Mouse (Mus musculus) CH12.LX (cell line): ENCODE data around the gene Spic. TPM values are rescaled to one million over a fixed set of nuclear protein-coding genes. Genes with fewer than 3 reads are reported as not detected.
A peak's percentile ranks its signal among the peaks of the same experiment; 100 is the strongest.

Experiments used
- DNase-seq: peaks from one replicate; pipeline ENCODE4 v3.0.0-alpha.2; 2013; ENCODE audit errors: extremely low read depth
- H3K27ac ChIP-seq: 2 replicates; pipeline ENCODE4 v1.5.1; 2012; ENCODE audit warnings: low read depth, mild to moderate bottlenecking, control low read depth, moderate library complexity; ENCODE audit not compliant: insufficient read depth
- H3K27me3 ChIP-seq: replicated peaks from 2 replicates; pipeline ENCODE3; 2012; ENCODE audit warnings: inconsistent platforms
- H3K36me3 ChIP-seq, 2 experiments: replicated peaks in 1 of 2; 2 replicates each; pipeline versions ENCODE3 to v1.6.1; 2012; ENCODE audit warnings: inconsistent platforms in 1 of 2, low read length in 1 of 2, mild to moderate bottlenecking in 1 of 2, mixed read lengths in 1 of 2, moderate library complexity in 1 of 2; ENCODE audit not compliant: control insufficient read depth in 1 of 2, insufficient read depth in 1 of 2
- H3K4me1 ChIP-seq, 2 experiments: 2 replicates each; pipeline ENCODE4 v1.6.1; 2012; ENCODE audit warnings: inconsistent platforms in 1 of 2, moderate library complexity in 1 of 2; ENCODE audit not compliant: insufficient read depth in 2 of 2, control insufficient read depth in 1 of 2
- H3K4me2 ChIP-seq: 2 replicates; pipeline ENCODE4 v1.6.1; 2012; ENCODE audit warnings: low read depth, mild to moderate bottlenecking, control low read depth; ENCODE audit not compliant: poor library complexity, insufficient read depth, severe bottlenecking
- H3K4me3 ChIP-seq, 3 experiments: fragments of 150-350 bp in 1 of 3; sonication (generic) in 1 of 3; replicated peaks in 1 of 3; 2 replicates each; pipeline versions ENCODE3 to v1.5.1; 2011 to 2012; ENCODE audit warnings: low read depth in 2 of 3, low read length in 2 of 3, mild to moderate bottlenecking in 2 of 3, moderate library complexity in 2 of 3, control low read depth in 1 of 3, improper control_type of control experiment in 1 of 3, inconsistent platforms in 1 of 3, mixed read lengths in 1 of 3; ENCODE audit not compliant: poor library complexity in 1 of 3
- H3K79me2 ChIP-seq: replicated peaks from 2 replicates; pipeline ENCODE4 v1.6.1; 2012; ENCODE audit warnings: mild to moderate bottlenecking, moderate library complexity; ENCODE audit not compliant: control insufficient read depth, poor library complexity, insufficient read depth, severe bottlenecking; ENCODE audit errors: extremely low read depth
- H3K9ac ChIP-seq: 2 replicates; pipeline ENCODE4 v1.6.1; 2012; ENCODE audit warnings: low read depth, mild to moderate bottlenecking, control low read depth, moderate library complexity; ENCODE audit not compliant: insufficient read depth
- H3K9me3 ChIP-seq: replicated peaks from 2 replicates; pipeline ENCODE3; 2012; ENCODE audit warnings: low read length, inconsistent platforms, mixed read lengths
- BHLHE40 ChIP-seq: IDR thresholded peaks from 2 replicates; pipeline ENCODE4 v1.6.1; 2011; ENCODE audit warnings: mild to moderate bottlenecking, low read depth, low read length, improper control_type of control experiment
- CHD2 ChIP-seq: IDR thresholded peaks from 2 replicates; pipeline ENCODE4 v1.6.1; 2011; ENCODE audit warnings: low read length, improper control_type of control experiment
- CTCF ChIP-seq, 2 experiments: IDR thresholded peaks in 1 of 2; conservative IDR thresholded peaks in 1 of 2; 2 replicates each; pipeline ENCODE4 v1.5.1; 2011 to 2012; ENCODE audit warnings: low read depth in 2 of 2, low read length in 2 of 2, improper control_type of control experiment in 1 of 2, inconsistent platforms in 1 of 2, mild to moderate bottlenecking in 1 of 2, moderate library complexity in 1 of 2
- EP300 ChIP-seq: IDR thresholded peaks from 2 replicates; pipeline ENCODE4 v1.6.1; 2011; ENCODE audit warnings: low read length, improper control_type of control experiment
- ETS1 ChIP-seq: conservative IDR thresholded peaks from 2 replicates; pipeline ENCODE4 v1.6.1; 2012; ENCODE audit warnings: low read depth, mild to moderate bottlenecking, inconsistent platforms, low read length, improper control_type of control experiment, moderate library complexity
- GABPA ChIP-seq: IDR thresholded peaks from 2 replicates; pipeline ENCODE4 v1.6.1; 2012; ENCODE audit warnings: low read depth, low read length, improper control_type of control experiment, inconsistent platforms; ENCODE audit not compliant: insufficient replicate concordance
- IRF4 ChIP-seq: IDR thresholded peaks from 2 replicates; pipeline ENCODE4 v1.6.1; 2014; ENCODE audit warnings: low read depth, mild to moderate bottlenecking, inconsistent platforms, low read length, improper control_type of control experiment
- JUN ChIP-seq: IDR thresholded peaks from 2 replicates; pipeline ENCODE4 v1.6.1; 2011; ENCODE audit warnings: low read depth, mild to moderate bottlenecking, low read length, improper control_type of control experiment, moderate library complexity; ENCODE audit not compliant: insufficient read depth
- KAT2A ChIP-seq: IDR thresholded peaks from 2 replicates; pipeline ENCODE4 v1.6.1; 2012; ENCODE audit warnings: low read length, improper control_type of control experiment, inconsistent platforms; ENCODE audit not compliant: insufficient replicate concordance
- MAFK ChIP-seq: IDR thresholded peaks from 2 replicates; pipeline ENCODE4 v1.6.1; 2011; ENCODE audit warnings: low read length, improper control_type of control experiment; ENCODE audit not compliant: insufficient replicate concordance
- MYC ChIP-seq: IDR thresholded peaks from 2 replicates; pipeline ENCODE4 v1.6.1; 2011; ENCODE audit warnings: low read depth, mild to moderate bottlenecking, improper control_type of control experiment, low read length
- NRF1 ChIP-seq: IDR thresholded peaks from 2 replicates; pipeline ENCODE4 v1.6.1; 2014; ENCODE audit warnings: low read depth, mild to moderate bottlenecking, inconsistent platforms, low read length, improper control_type of control experiment, moderate library complexity
- SIN3A ChIP-seq: IDR thresholded peaks from 2 replicates; pipeline ENCODE4 v1.6.1; 2012; ENCODE audit warnings: low read length, improper control_type of control experiment, inconsistent platforms
- SMC3 ChIP-seq: IDR thresholded peaks from 2 replicates; pipeline ENCODE4 v1.6.1; 2011; ENCODE audit warnings: low read depth, low read length, improper control_type of control experiment
- TCF12 ChIP-seq: IDR thresholded peaks from 2 replicates; pipeline ENCODE4 v1.6.1; 2014; ENCODE audit warnings: low read depth, mild to moderate bottlenecking, inconsistent platforms, low read length, improper control_type of control experiment
- UBTF ChIP-seq: IDR thresholded peaks from 2 replicates; pipeline ENCODE4 v1.6.1; 2012; ENCODE audit warnings: low read depth, mild to moderate bottlenecking, inconsistent platforms, low read length, improper control_type of control experiment, moderate library complexity
- USF1 ChIP-seq: IDR thresholded peaks from 2 replicates; pipeline ENCODE4 v1.6.1; 2014; ENCODE audit warnings: low read depth, mild to moderate bottlenecking, inconsistent platforms, low read length, improper control_type of control experiment
- USF2 ChIP-seq: conservative IDR thresholded peaks from 2 replicates; pipeline ENCODE4 v1.6.1; 2011; ENCODE audit warnings: low read depth, low read length, improper control_type of control experiment
- ZC3H11A ChIP-seq: IDR thresholded peaks from 2 replicates; pipeline ENCODE4 v1.6.1; 2012; ENCODE audit warnings: low read depth, mild to moderate bottlenecking, inconsistent platforms, low read length, improper control_type of control experiment
- ZKSCAN1 ChIP-seq: IDR thresholded peaks from 2 replicates; pipeline ENCODE4 v1.6.1; 2012; ENCODE audit warnings: low read depth, inconsistent platforms, low read length, improper control_type of control experiment, borderline replicate concordance
- ZMIZ1 ChIP-seq: IDR thresholded peaks from 2 replicates; pipeline ENCODE4 v1.6.1; 2012; ENCODE audit warnings: low read depth, mild to moderate bottlenecking, inconsistent platforms, low read length, improper control_type of control experiment
- ZNF384 ChIP-seq: IDR thresholded peaks from 2 replicates; pipeline ENCODE4 v1.6.1; 2012; ENCODE audit warnings: low read depth, low read length, improper control_type of control experiment, inconsistent platforms
- dilution Hi-C: fragments of 300-500 bp; cut with MboI; formaldehyde crosslinking; loops from 2 replicates; pipeline ENCODE4 v1.14.3; 2020; ENCODE audit warnings: low sequenced_read_pairs; ENCODE audit not compliant: extremely low pct_unique_long_range_greater_than_20kb, extremely low pct_ligation_motif_present
- in situ Hi-C: fragments of 300-500 bp; cut with MboI; formaldehyde crosslinking; loops from 3 replicates; pipeline ENCODE4 v1.14.3; 2019; ENCODE audit warnings: low sequenced_read_pairs, low pct_ligation_motif_present, low pct_unique_long_range_greater_than_20kb, mixed read lengths
- polyA plus RNA-seq: library from polyadenylated mRNA; unstranded; fragments of >175 nt; gene quantifications from 2 replicates; pipeline ENCODE4 v1.2.1, GENCODE M21; 2012; ENCODE audit warnings: low read depth; ENCODE audit not compliant: insufficient read length
- total RNA-seq, 2 experiments: library from RNA; depleted of rRNA; stranded (reverse); fragments of 300-350 nt in 1 of 2; fragments of >200 nt in 1 of 2; gene quantifications; 2 replicates each; pipeline ENCODE4 v1.2.3; 2012 to 2014

The Spic gene
- total and polyA plus RNA-seq, 3 experiments = 0.13 to 1.3 (median 1.2) TPM

GRCm38 (mm10) chr10:88715621-88716020 is 30.8 kb upstream of the Spic start:
- Histone ChIP-seq H3K36me3 (no peaks in the 10 kb centered on the region), H3K9me3 (no peaks in the 10 kb centered on the region), H3K27ac (no peak overlapping the region), H3K27me3 (no peaks in the 10 kb centered on the region), H3K79me2 (no peaks in the 10 kb centered on the region), H3K4me1 (peaks cover 3 to 27% of the 10 kb centered on the region in 2 experiments; a peak in 3 of 4 replicates), H3K4me2 (no peak overlapping the region), H3K9ac (no peak overlapping the region), H3K4me3 (no peak overlapping the region)
- in situ Hi-C loops = no loop called here
- dilution Hi-C loops = no loop called here
- no peak for TF ChIP-seq ZNF384
- TF ChIP-seq BHLHE40 = peak; percentile 74
- no peak for DNase-seq

- no peak for DNase-seq
- in situ Hi-C loops = no loop called here
- Histone ChIP-seq H3K9ac (no peak overlapping the region), H3K4me3 (no peak overlapping the region), H3K9me3 (no peaks in the 10 kb centered on the region), H3K79me2 (no peaks in the 10 kb centered on the region), H3K27ac (no peak overlapping the region), H3K27me3 (no peaks in the 10 kb centered on the region), H3K4me1 (peaks cover 3 to 30% of the 10 kb centered on the region in 2 experiments; a peak in 3 of 4 replicates), H3K36me3 (no peaks in the 10 kb centered on the region), H3K4me2 (no peak overlapping the region)
- dilution Hi-C loops = no loop called here
- no peak for TF ChIP-seq GABPA
- no peak for TF ChIP-seq USF2
Observed at GRCm38 (mm10) chr10:88714744-88715143, 29.9 kb upstream of the Spic start.

GRCm38 (mm10) chr10:88712359-88712758 is 27.5 kb upstream of the Spic start:
- H3K79me2 ChIP-seq = no peaks in the 10 kb centered on the region
- H3K27ac ChIP-seq = no peak overlapping the region
- in situ Hi-C loops (no loop called here), dilution Hi-C loops (no loop called here)
- H3K27me3 ChIP-seq = no peaks in the 10 kb centered on the region
- H3K9me3 ChIP-seq = no peaks in the 10 kb centered on the region
- peaks cover 8 to 43% of the 10 kb centered on the region in 2 experiments for H3K4me1 ChIP-seq
- peak; percentile 54 for DNase-seq
- peak overlapping the region; percentile 50; the same call in 1 of the 2 replicates for H3K4me2 ChIP-seq
- TF ChIP-seq GABPA = no peak
- TF ChIP-seq SMC3 = no peak
- TF ChIP-seq CHD2 = no peak
- TF ChIP-seq IRF4 = peak; percentile 37; the same call in 1 of the 2 replicates
- TF ChIP-seq CTCF (conservative IDR thresholded peaks at IDR 0.05 in 1 of 2, IDR thresholded peaks at IDR 0.05 in 1 of 2; ENCODE audit: low read depth in 2 of 2, low read length in 2 of 2) = no peak
- TF ChIP-seq ZMIZ1 = no peak
- TF ChIP-seq BHLHE40 = 0 out of 2 replicates have a peak, but pooled peaks have one; percentile 31
- peak; percentile 97 for TF ChIP-seq ZNF384
- peak; percentile 50; the same call in 1 of the 2 replicates for TF ChIP-seq ETS1
- TF ChIP-seq JUN = no peak
- peak; percentile 49; the same call in 1 of the 2 replicates for TF ChIP-seq EP300
- TF ChIP-seq USF1 = no peak
- TF ChIP-seq SIN3A = no peak
- TF ChIP-seq MYC = no peak
- no peak for TF ChIP-seq NRF1
- TF ChIP-seq TCF12 = no peak
- no peak for TF ChIP-seq ZC3H11A
- TF ChIP-seq UBTF = no peak
- TF ChIP-seq KAT2A = no peak
- peak; percentile 97 for TF ChIP-seq MAFK
- no peak for TF ChIP-seq ZKSCAN1
- no peak overlapping the region for H3K4me3 ChIP-seq
- H3K36me3 ChIP-seq = no peaks in the 10 kb centered on the region
- no peak overlapping the region for H3K9ac ChIP-seq
